Mouse (Mus musculus): ENCODE measurements around the gene Olfr1396.

GRCm38 (mm10) chr11:49083808-49084207 is 30.9 kb downstream of the Olfr1396 start:
- TF ChIP-seq CTCF (IDR thresholded peaks at IDR 0.05; ENCODE audit: control insufficient read depth, insufficient read depth, insufficient read length) = no peak
- no peak for TF ChIP-seq USF1 (IDR thresholded peaks at IDR 0.05; ENCODE audit: low read depth)
